Mouse (Mus musculus): ENCODE data around the gene Olfr513. TPM values are rescaled to one million over a fixed set of nuclear protein-coding genes. Genes with fewer than 3 reads are reported as not detected.

Olfr513 gene
- not detected for polyA plus RNA-seq (2021)

DNA sequence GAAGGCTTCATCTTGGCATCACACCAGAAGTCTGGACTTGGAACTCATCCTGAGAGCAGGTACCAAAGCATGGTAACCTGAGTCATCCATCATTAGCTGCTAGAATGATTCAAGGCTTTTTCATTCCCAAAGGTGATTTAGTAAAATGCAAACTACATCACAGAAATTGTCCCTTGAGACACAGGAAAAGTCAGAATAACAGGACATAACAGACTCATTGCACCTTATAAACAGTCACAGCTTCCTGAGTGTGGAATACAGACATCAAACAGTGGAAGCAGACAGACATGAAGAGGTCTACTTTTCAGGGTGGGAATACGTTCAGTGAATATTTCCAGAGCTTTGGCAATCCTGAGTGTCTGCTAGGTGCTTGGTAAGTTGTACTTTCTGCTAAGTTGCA, at the start of gene Olfr513:
Olfr513 (plus strand) TSS at position 301 of the 400 bp plus-strand sequence.
- CTCF ChIA-PET: no interaction called here
- in situ Hi-C loops (cut with MboI; ENCODE audit: low pct_unique_long_range_greater_than_20kb): no loop called here
- TF ChIP-seq CTCF (IDR thresholded peaks at IDR 0.05): no peak
- ATAC-seq (no peak), DNase-seq (ENCODE audit: low read depth, low spot score) (no peak)
- POLR2A ChIA-PET: no interaction called here
- H3K27me3 ChIP-seq: no peaks in the 10 kb centered on the region

DNA sequence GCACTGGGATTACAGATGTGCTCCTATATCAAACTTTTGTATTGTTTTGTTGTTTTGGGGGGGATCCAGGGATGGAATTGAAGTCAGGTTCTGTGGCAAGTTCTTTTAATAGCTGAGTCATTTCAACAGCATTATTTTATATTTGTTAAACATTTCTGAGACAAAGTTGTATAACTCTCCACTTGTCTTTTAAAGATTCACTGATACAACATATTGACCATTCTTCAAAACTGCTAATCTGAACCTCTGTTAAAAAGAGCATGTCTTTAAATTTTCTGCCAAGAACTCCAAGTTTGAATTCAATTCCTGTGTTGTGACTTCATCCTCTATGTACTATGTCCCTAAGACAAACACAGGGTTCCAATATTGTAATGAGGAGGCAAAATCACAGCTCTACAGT, 37.8 kb upstream of the Olfr513 start, which contains the start of gene Olfr512:
Olfr512 (plus strand) TSS at position 301 of the 400 bp plus-strand sequence.
- POLR2A ChIA-PET: no interaction called here
- H3K27me3 ChIP-seq: no peaks in the 10 kb centered on the region
- no peak for TF ChIP-seq CTCF (IDR thresholded peaks at IDR 0.05)
- DNase-seq (ENCODE audit: low read depth, low spot score) (no peak), ATAC-seq (no peak)
- in situ Hi-C loops (cut with MboI; ENCODE audit: low pct_unique_long_range_greater_than_20kb): no loop called here
- CTCF ChIA-PET: no interaction called here

DNA sequence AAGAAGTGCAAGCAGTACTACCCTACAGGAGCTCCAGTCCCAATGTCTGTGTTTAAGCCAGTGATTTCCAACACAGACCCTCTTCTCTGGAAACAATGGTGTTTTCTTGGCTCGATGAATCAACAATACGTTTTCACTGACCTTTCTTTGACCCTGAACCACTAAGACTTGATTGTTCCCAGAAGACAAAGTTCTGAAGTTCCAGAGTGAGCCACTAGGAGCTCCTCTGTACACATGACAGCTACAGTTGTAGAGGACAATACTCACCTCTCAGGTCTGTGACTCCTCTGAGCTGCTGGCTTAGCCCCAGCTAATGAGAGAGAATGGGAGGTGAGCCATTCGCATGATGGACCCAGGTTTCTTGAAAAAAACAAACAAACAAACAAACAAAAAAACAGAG, 9.6 kb downstream of the Olfr513 start:
- ATAC-seq: no peak
- in situ Hi-C loops (cut with MboI; ENCODE audit: low pct_unique_long_range_greater_than_20kb): no loop called here
- no peak for TF ChIP-seq CTCF (IDR thresholded peaks at IDR 0.05)
- CTCF ChIA-PET: no interaction called here
- DNase-seq (ENCODE audit: low read depth, low spot score): no peak
- POLR2A ChIA-PET: no interaction called here
- H3K27me3 ChIP-seq: no peaks in the 10 kb centered on the region

DNA sequence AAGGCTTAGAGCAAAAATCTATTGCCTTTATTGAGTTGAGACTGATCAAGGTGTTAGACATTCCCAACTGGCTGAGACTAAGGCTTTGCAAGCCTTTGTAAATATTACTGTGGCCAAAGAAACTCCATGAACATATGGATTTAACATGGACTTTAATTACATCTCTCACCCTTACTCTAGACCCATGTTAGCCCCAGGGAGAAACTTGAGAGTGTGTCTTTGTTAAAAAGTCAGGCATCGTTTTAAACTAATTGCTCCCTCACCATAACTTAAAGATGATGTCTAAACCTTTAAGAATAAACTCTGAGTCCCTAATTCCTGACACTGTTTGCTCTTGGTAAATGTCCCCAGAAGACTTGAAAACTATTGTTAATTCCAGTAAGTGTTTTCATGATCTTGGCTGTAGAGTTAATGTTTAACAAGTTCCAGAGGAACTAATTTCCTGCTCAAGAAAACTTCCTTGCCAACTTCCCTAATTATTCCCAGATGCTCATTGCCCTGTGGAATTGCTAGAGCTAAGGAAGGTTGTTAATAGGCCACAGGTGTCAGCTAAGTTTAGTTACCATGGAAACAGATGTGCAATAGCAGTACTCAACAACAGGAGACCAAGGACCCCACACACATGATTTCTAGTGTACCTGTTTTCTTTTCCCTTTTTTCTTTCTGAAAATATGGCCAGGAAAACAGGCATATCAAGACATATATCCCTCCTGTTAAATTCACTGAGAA, 46.6 kb downstream of the Olfr513 start:
- POLR2A ChIA-PET: no interaction called here
- no peaks in the 10 kb centered on the region for H3K27me3 ChIP-seq
- CTCF ChIA-PET: no interaction called here
- DNase-seq (ENCODE audit: low read depth, low spot score) (no peak), ATAC-seq (no peak)
- no peak for TF ChIP-seq CTCF (IDR thresholded peaks at IDR 0.05)
- in situ Hi-C loops (cut with MboI; ENCODE audit: low pct_unique_long_range_greater_than_20kb): no loop called here

Other genes with a start within 250 kb of the Olfr513 start
- not detected for gene Olfr502, start 225.9 kb upstream of the Olfr513 start, polyA plus RNA-seq (2021)
- not detected for gene Olfr503, start 206.4 kb upstream of the Olfr513 start, polyA plus RNA-seq (2021)
- not detected for gene Olfr504, start 185.2 kb upstream of the Olfr513 start, polyA plus RNA-seq (2021)
- gene Olfr506, start 140.2 kb upstream of the Olfr513 start, polyA plus RNA-seq (2021): not detected
- not detected for gene Olfr507, start 129.2 kb upstream of the Olfr513 start, polyA plus RNA-seq (2021)
- not detected for gene Olfr508, start 121.0 kb upstream of the Olfr513 start, polyA plus RNA-seq (2021)
- gene Olfr509, start 99.1 kb upstream of the Olfr513 start, polyA plus RNA-seq (2021): not detected
- gene Olfr510, start 84.6 kb upstream of the Olfr513 start, polyA plus RNA-seq (2021): not detected
- not detected for gene Olfr512, start 37.7 kb upstream of the Olfr513 start, polyA plus RNA-seq (2021)
- not detected for gene Olfr514, start 75.0 kb downstream of the Olfr513 start, polyA plus RNA-seq (2021)
- gene Olfr516, start 99.6 kb downstream of the Olfr513 start, polyA plus RNA-seq (2021): not detected
- not detected for gene Olfr517, start 121.4 kb downstream of the Olfr513 start, polyA plus RNA-seq (2021)
- gene Olfr518, start 134.0 kb downstream of the Olfr513 start, polyA plus RNA-seq (2021): not detected
- gene Olfr519, start 143.4 kb downstream of the Olfr513 start, polyA plus RNA-seq (2021): not detected
- 2.4 TPM for gene Nlrp10, start 179.2 kb downstream of the Olfr513 start, polyA plus RNA-seq (2021)
- 162 TPM for gene Eif3f, start 183.4 kb downstream of the Olfr513 start, polyA plus RNA-seq (2021)
- gene Tub, start 199.4 kb downstream of the Olfr513 start, polyA plus RNA-seq (2021): 0.30 TPM